Mouse (Mus musculus) kidney, postnatal 25 days (tissue): ENCODE data around the gene Tbck.

Experiments used
- DNase-seq, 2 experiments: peaks; one replicate each; pipeline ENCODE4 v3.0.0; 2021; ENCODE audit warnings: mixed read lengths in 2 of 2

Tbck gene

GRCm38 (mm10) chr3:132683447-132684230, at the start of gene Tbck:
TSS of gene Tbck (plus strand) at chr3:132684144.
- peak; percentile 94 to 96 for DNase-seq

- no peak for DNase-seq
These were observed 46.9 kb upstream of the Tbck start for GRCm38 (mm10) chr3:132637080-132637479.

GRCm38 (mm10) chr3:132644071-132644470, 39.9 kb upstream of the Tbck start:
- no peak for DNase-seq

- no peak for DNase-seq
These were observed 37.1 kb upstream of the Tbck start for GRCm38 (mm10) chr3:132646814-132647213.

GRCm38 (mm10) chr3:132649368-132649767, 34.6 kb upstream of the Tbck start:
- no peak for DNase-seq

DNA sequence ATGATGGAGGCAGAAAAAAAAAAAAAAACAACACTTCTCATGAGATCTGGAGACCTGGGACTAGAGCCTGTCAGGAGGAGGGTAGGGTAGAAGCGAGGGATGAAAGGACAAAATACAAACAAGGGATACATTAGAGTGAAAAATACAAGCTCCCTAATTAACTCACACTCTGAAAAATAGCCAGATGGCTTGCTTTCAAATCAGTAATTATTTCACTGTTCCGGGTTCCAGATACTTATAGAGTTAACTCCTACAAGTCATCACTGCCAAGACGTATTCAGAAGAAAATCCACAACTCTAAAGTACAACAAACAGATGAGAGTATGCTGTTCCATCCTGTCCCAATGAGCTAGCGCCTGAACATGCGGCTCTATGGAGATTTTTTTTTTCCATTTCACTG, 33.8 kb upstream of the Tbck start:
- DNase-seq, result no peak

DNA sequence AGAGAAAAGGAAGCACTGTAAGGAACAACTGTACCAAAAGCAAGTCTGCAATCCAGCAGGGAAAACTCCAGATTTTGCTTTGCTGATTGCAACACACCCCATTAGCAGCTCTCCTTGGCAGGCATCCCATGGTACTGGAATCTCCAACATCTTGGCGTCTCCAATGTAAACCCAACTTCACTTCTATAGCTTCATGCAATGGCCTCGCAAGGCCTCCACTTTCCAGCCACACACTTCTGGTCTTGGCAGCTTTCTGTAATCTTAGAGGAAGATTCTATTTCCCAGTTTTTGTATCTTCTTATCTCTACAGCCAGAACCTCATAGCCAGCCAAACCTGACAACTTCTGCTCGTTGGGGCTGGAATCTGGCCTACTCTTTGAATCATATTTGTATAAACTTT, 32.2 kb upstream of the Tbck start:
- DNase-seq, result no peak

- DNase-seq, result no peak
These were observed 30.0 kb upstream of the Tbck start for GRCm38 (mm10) chr3:132653959-132654358.

DNA sequence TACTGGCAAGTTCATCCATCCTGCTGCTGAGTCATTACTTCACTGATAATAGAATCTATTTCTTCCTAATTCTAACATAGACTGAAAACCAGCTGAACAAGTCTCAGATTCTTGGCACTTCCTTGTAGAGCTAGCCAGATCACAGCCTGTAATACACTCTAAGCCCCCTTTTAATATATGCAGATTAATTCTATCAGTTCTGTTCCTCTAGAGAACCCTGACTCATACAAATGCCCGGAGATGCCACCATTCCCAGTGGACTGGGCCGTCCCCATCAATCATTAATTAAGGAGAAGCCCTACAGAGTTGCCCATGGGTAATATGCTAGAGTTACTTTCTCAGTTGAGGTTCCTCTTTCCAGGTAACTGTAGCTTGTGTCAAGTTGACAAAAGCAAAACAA, 28.0 kb upstream of the Tbck start:
- DNase-seq, result no peak

GRCm38 (mm10) chr3:132677494-132677893, 6.5 kb upstream of the Tbck start:
- DNase-seq, result no peak

DNA sequence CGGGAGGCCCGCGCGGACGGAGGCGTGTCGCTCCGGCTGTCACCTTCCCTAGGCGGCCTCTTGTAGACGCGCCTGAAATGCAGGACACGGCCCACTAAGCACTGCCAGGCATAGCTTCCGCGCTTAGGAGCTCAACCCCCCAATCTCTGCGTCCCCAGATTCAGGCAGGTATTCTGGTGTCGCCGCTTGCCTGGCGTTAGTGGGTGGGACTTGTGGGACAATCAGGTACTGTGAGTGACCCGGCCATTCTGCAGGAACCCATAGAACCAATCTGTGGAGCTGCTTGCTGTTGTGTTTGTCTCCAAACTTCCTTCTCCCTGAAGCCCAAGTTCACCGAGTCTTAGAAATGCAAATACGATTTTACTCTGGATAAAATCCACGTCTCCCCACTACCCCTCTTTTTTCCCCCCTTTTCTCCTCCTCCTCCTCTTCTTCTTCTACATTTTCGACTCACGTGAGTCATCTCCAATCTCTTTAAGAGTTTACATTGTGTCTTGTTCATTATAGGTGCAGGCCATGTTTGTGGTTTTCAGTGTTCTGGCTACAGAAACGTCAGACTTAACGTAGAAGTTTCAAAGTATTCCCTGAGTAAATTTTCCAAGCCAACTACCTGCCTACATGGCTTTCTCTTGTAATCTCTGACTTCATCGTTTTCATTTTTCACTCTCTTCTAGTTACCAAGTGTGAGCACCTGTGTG, 436 bp downstream of the Tbck start, which contains the start of gene Aimp1:
TSS of gene Aimp1 (minus strand) at position 140 of the 698 bp plus-strand sequence.
- no peak for DNase-seq

DNA sequence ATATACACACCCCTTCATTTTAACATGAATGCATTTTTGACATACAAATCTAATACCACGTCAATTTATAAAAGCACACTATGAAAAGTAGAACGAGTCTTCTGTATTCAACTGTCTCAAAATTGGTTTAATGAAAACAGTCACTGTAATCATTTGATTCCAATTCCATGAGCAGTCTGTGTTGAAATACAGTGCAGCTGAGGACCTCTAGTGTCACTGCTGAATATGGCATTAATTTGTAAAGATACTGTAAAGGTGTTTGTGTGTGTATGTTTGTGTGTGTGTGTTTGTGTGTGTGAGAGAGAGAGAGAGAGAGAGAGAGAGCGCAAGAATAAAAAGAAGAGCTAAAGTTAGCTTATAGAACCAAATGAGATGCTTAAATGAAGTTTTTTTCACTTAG, 17.4 kb downstream of the Tbck start:
- peak in 1 of 2 experiments; percentile 18 for DNase-seq

- no peak for DNase-seq
These were observed 20.3 kb downstream of the Tbck start for GRCm38 (mm10) chr3:132704216-132704615.

DNA sequence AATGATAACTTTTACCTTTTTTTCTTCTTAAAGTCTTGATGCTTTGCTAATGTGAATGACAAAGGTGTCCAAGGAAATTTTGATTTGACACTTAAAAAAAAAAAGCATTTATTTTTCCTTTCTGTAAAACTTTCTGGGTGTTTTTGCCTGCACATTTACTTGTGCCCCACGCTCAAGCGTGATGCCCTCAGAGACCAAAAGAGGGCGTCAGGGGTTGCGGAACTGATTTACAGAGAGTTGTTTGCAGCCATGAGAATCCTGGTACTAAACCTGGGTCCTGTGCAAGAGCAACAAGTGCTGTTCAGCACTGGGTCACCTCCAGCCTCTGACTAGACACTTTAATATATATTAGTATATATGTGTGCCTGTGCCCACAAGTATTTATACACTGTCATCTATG, 23.0 kb downstream of the Tbck start:
- DNase-seq, result no peak

DNA sequence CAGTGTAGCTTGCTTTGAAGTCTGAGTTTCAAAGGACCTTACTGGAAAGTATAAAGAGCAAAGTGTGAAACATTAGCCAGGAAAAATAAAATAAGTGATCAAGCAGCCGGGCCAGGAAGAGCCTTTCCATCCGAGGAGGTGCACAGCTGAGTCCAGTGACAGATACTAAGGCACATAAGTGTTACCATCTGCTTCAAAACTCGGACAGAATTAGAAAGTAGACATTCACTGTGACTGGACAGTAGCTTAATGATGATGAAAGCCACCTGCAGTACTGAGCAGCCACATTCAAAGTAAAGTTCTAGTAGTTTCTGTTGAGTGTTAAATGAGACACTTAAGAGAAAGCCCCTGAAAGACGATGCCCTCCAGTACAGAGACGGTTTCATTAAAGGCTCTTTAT, 30.0 kb downstream of the Tbck start:
- no peak for DNase-seq

DNA sequence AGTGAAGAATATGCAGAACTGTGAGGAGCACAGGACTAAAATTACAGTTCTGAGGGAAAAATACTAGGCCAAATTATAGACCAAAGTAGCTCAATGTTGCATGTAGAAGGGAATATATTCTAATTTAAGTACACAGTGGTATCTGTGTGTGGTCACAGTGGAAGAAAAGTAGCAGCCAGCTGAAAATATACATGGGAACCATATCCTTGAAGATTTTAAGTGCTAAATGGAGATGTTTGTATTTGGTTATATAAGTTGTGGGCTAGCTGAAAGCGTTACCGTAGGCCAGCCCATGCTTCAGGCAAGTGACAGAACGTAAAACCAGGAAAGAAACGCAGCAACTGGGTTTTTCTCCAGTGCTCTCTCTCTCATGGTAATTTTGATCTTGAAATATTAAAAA, 33.4 kb downstream of the Tbck start:
- no peak for DNase-seq

GRCm38 (mm10) chr3:132724326-132724725, 40.4 kb downstream of the Tbck start:
- no peak for DNase-seq

DNA sequence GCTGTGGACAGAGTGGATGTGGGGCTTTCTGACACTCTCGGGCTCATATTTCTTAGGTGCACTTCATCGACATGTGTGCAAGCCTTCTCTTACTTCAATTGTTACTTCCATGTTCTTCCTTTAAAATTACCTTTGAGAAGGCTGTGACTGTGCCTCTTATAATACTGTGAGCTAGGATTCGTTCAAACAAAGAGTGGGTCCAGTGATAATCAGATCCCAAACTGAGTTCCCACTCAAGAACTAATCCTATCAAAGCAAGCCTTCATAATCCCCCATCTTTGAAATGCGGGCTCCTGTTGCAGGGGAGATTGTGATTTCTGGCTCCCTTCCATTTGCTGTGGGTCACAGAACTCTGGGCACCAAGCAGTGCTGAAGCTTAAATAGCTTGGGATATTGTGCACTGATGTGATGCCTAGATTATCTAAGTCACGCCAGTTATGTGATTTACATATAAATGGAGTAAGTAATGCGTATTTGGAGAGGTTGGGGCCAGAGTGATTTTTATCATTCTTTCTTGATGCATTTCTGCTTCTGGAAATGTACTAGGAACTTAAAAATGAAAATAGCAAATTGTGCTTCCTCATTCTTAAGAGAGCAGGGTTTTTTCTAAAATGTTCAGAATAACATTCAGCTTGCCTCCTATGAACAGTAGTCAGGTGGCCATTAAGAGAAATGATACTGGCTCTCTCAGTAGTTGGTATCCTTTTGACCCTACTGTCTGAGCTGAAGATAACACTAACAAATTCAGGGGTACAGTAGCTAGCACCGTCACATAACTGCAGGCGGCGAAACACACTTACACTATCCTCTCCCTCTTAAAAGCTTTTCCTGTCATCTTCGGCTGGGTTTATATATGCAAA, 60.6 kb downstream of the Tbck start:
- DNase-seq, result peak in 1 of 2 experiments; percentile 16

GRCm38 (mm10) chr3:132747036-132747435, 63.1 kb downstream of the Tbck start:
- DNase-seq, result peak; percentile 60 to 70

- no peak for DNase-seq
These were observed 63.8 kb downstream of the Tbck start for GRCm38 (mm10) chr3:132747766-132748165.

- DNase-seq, result no peak
These were observed 64.8 kb downstream of the Tbck start for GRCm38 (mm10) chr3:132748750-132749149.

- no peak for DNase-seq
These were observed 68.8 kb downstream of the Tbck start for GRCm38 (mm10) chr3:132752772-132753171.

GRCm38 (mm10) chr3:132756274-132756673, 72.3 kb downstream of the Tbck start:
- DNase-seq, result no peak
